Mouse (Mus musculus) embryonic fibroblast, embryonic 13.5 days (primary cell): ENCODE results near the gene Cx3cr1.

Experiments
- CTCF ChIP-seq: IDR thresholded peaks from 2 replicates; pipeline ENCODE4 v1.5.1; 2011; ENCODE audit warnings: mild to moderate bottlenecking, control low read depth, low read length, moderate library complexity, borderline replicate concordance; ENCODE audit not compliant: insufficient read depth
- POLR2A ChIP-seq: IDR thresholded peaks from 2 replicates; pipeline ENCODE4 v1.6.1; 2011; ENCODE audit warnings: low read depth, mild to moderate bottlenecking, control low read depth, low read length, moderate library complexity

DNA sequence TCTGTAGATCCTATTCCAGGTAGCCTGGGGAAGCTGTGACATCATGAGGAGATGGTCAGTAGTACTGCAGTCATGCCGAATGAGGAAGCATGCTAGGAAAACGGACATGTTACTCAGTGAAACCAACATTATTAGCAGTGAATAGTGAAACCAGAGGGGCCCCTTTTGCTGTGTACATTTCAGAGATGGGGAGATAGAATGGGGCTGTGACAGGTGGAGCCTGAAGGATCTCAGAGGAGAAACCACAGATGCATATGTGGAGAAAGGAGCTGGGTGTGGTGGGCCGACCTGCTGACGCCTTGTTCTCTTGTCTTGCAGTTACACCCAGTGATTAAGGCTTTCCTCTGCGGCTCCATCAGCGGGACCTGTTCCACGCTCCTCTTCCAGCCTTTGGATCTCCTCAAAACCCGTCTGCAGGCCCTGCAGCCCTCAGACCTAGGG lies 46.5 kb upstream of the Cx3cr1 start:
- TF ChIP-seq CTCF (no peak), POLR2A (no peak)
